In the genomic region with DNA sequence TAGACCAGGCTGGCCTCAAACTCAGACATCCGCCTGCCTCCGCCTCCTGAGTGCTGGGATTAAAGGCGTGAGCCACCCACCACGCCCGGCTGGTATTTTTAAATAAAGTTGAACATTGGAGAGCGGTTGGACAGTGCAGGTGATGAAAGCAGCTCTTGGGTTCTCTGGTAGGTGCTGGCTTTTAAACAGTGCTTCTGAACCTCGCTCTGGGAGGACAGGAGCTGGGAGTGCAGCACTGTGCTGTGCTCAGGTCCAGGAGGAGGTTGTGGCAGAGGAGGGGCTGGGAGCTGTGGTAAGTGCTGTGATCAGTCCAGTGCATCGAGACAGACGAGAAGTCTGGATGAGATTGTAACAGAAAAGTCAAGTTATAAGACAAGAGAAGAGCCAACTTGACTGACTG, we compare ENCODE assay signal across 24 mouse cellular contexts. TPM values are rescaled to one million over a fixed set of nuclear protein-coding genes. Genes with fewer than 3 reads are reported as not detected.
DNase-seq lines count a peak whose midpoint lies in the region; ATAC-seq and TF ChIP-seq lines count a peak whose summit lies in the region.
"Had no signal": no experiment of that assay in that cellular context is flagged by ENCODE, and none has a peak within 500 bp of the region (broad histone marks: within the 10 kb centered on the region; RNA-seq: fewer than 3 reads in every experiment).

No protein-coding gene starts in this region.

- H3K4me1 ChIP-seq in liver, adult 2 months (ENCODE audit: control insufficient read depth, insufficient read depth, low read length) = peaks cover 41% of the 10 kb centered on the region
- peaks cover 18% of the 10 kb centered on the region for H3K4me1 ChIP-seq in thymus, adult 2 months (replicated peaks; ENCODE audit: control insufficient read depth, insufficient read depth, low read length)
- peaks cover 12% of the 10 kb centered on the region for H3K4me1 ChIP-seq in forebrain, embryonic 12.5 days

- intact Hi-C loops in gastrocnemius, adult 2 months (cut with DNase I) = no loop called here

- peaks cover 41% of the 10 kb centered on the region for H3K79me2 ChIP-seq in liver, adult 2 months (ENCODE audit: control insufficient read depth, insufficient read depth, low read length)

- peak overlapping the region; percentile 5 for H3K9ac ChIP-seq in liver, adult 2 months (ENCODE audit: low read depth, low read length)
- no peak overlapping the region for H3K9ac ChIP-seq in forebrain, embryonic 12.5 days
- H3K9ac ChIP-seq: liver, embryonic 13.5 days; lung, embryonic 15.5 days had no signal

- no peak for TF ChIP-seq CTCF in gastrocnemius, adult 2 months (IDR thresholded peaks at IDR 0.05)
- TF ChIP-seq CTCF in liver, adult 2 months (IDR thresholded peaks at IDR 0.05; ENCODE audit: low read depth, low read length) = no peak
- no peak for TF ChIP-seq CTCF in thymus, adult 2 months (IDR thresholded peaks at IDR 0.05; ENCODE audit: borderline replicate concordance, control insufficient read depth, extremely low read depth, insufficient read depth, low read length, poor library complexity)

- H3K36me3 ChIP-seq in liver, adult 2 months (ENCODE audit: control insufficient read depth, insufficient read depth, low read length) = no peaks in the 10 kb centered on the region
- no peaks in the 10 kb centered on the region for H3K36me3 ChIP-seq in thymus, adult 2 months (ENCODE audit: control insufficient read depth, insufficient read depth, low read length)
- H3K36me3 ChIP-seq in forebrain, embryonic 12.5 days (replicated peaks) = no peaks in the 10 kb centered on the region
- H3K36me3 ChIP-seq: hindbrain, embryonic 13.5 days; liver, embryonic 13.5 days; lung, embryonic 15.5 days; midbrain, embryonic 10.5 days had no signal

- H3K27ac ChIP-seq in gastrocnemius, adult 2 months = peak overlapping the region; percentile 99; the same call in 1 of the 2 replicates
- H3K27ac ChIP-seq in liver, adult 2 months (replicated peaks; ENCODE audit: insufficient read depth, low read depth, low read length) = peak overlapping the region; percentile 15
- H3K27ac ChIP-seq in thymus, adult 2 months (ENCODE audit: control insufficient read depth, insufficient read depth, low read length) = peak overlapping the region; percentile 68; the same call in 1 of the 2 replicates
- no peak overlapping the region for H3K27ac ChIP-seq in forebrain, embryonic 12.5 days
- H3K27ac ChIP-seq: heart, adult 2 months; hindbrain, embryonic 13.5 days; liver, embryonic 13.5 days; midbrain, embryonic 10.5 days had no signal

- no peaks in the 10 kb centered on the region for H3K9me3 ChIP-seq in forebrain, embryonic 12.5 days
- H3K9me3 ChIP-seq: hindbrain, embryonic 13.5 days; liver, embryonic 13.5 days; lung, embryonic 15.5 days; midbrain, embryonic 10.5 days had no signal

- WGBS in liver, adult 2 months = 73% methylated on average over 9 of the region's 9 CpGs
- 90% methylated on average over 9 of the region's 9 CpGs for WGBS in thymus, adult 2 months
- WGBS in forebrain, embryonic 12.5 days = 93% methylated on average over 9 of the region's 9 CpGs

- no peak for TF ChIP-seq POLR2A in liver, adult 2 months (IDR thresholded peaks at IDR 0.05; ENCODE audit: extremely low read depth, insufficient read depth, low read length)
- TF ChIP-seq POLR2A in thymus, adult 2 months (IDR thresholded peaks at IDR 0.05; ENCODE audit: control insufficient read depth, extremely low read depth, insufficient read depth, low read length, poor library complexity) = no peak

- no peaks in the 10 kb centered on the region for H3K27me3 ChIP-seq in liver, adult 2 months (ENCODE audit: control insufficient read depth, insufficient read depth, low read length)
- H3K27me3 ChIP-seq in thymus, adult 2 months (ENCODE audit: control insufficient read depth, insufficient read depth, low read length) = no peaks in the 10 kb centered on the region
- no peaks in the 10 kb centered on the region for H3K27me3 ChIP-seq in forebrain, embryonic 12.5 days
- H3K27me3 ChIP-seq: hindbrain, embryonic 13.5 days; lung, embryonic 15.5 days had no signal

- no peak for DNase-seq in gastrocnemius, adult 2 months
- no peak for DNase-seq in gastrocnemius, postnatal 4 days (ENCODE audit: low spot score in 2 of 2)
- no peak for DNase-seq in liver, adult 2 months (ENCODE audit: extremely low read depth, low read depth, low spot score)
- no peak for DNase-seq in liver
- DNase-seq in thymus, adult 2 months = no peak
- DNase-seq in thymus, adult 18-20 months = no peak
- DNase-seq in retina, postnatal 1 day = no peak
- DNase-seq: adrenal gland, postnatal 10 days; cerebellum, adult 8-10 months; cerebellum, postnatal 36 days; gastrocnemius, postnatal 10 days; heart, postnatal 36 days; kidney, adult 2 months; kidney, postnatal 10 days; layer of hippocampus, postnatal 36 days; liver, embryonic 13.5 days; lung, postnatal 4 days; thymus, postnatal 14 days had no signal

- ATAC-seq in forebrain, embryonic 12.5 days (ENCODE audit: low FRiP score) = no peak
- ATAC-seq: forebrain, embryonic 14.5 days had no signal

- peak overlapping the region; percentile 94 for H3K4me3 ChIP-seq in gastrocnemius, adult 2 months
- peak overlapping the region; percentile 21; the same call in 1 of the 2 replicates for H3K4me3 ChIP-seq in liver, adult 2 months (ENCODE audit: insufficient read depth, low read depth, low read length)
- peak overlapping the region; percentile 3; the same call in 1 of the 2 replicates for H3K4me3 ChIP-seq in thymus, adult 2 months (ENCODE audit: control insufficient read depth, insufficient read depth, low read length)
- H3K4me3 ChIP-seq in forebrain, embryonic 12.5 days (replicated peaks) = no peak overlapping the region
- H3K4me3 ChIP-seq: hindbrain, embryonic 13.5 days; liver, embryonic 13.5 days; lung, embryonic 15.5 days; midbrain, embryonic 10.5 days had no signal

- H3K4me2 ChIP-seq in forebrain, embryonic 12.5 days = no peak overlapping the region
- H3K4me2 ChIP-seq: hindbrain, embryonic 13.5 days; liver, embryonic 13.5 days had no signal

RNA-seq across cellular contexts. Expression of a gene that starts 3.5 kb away (rescaled TPM):
- total RNA-seq in gastrocnemius, adult 2 months (2021) = 100 to 1,000 TPM; 171 to 183 TPM
- total RNA-seq in gastrocnemius, postnatal 4 days (2021) = 100 to 1,000 TPM; 177 to 178 TPM
- 70.2 and 82.8 TPM in 2 replicates for total RNA-seq in liver, adult 2 months (2014; rRNA removed)
- 16.0 and 18.9 TPM in 2 replicates for polyA plus RNA-seq in liver, adult 2 months (2012; rRNA removed)
- 38.1 and 45.8 TPM in 2 replicates for polyA plus RNA-seq in thymus, adult 2 months (2012; rRNA removed)
- 30.4 and 31.6 TPM in 2 replicates for polyA plus RNA-seq in forebrain, embryonic 12.5 days (2016; fragmentation: Nextera tagmentation; extraction: Ambion mirVana)
